Mouse (Mus musculus) megakaryocyte, embryonic 14.5 days (primary cell): ENCODE data around the gene Egr4.

Source experiments
- FLI1 ChIP-seq: IDR thresholded peaks from 2 replicates; pipeline ENCODE4 v1.6.1; 2012; ENCODE audit warnings: low read length, inconsistent platforms, mixed read lengths
- GATA1 ChIP-seq: IDR thresholded peaks from 3 replicates; pipeline ENCODE4 v1.6.1; 2012; ENCODE audit warnings: mixed read lengths, low read length, inconsistent platforms, borderline replicate concordance

- TF ChIP-seq GATA1 (no peak), FLI1 (no peak)
Observed at GRCm38 (mm10) chr6:85522825-85523224, 9.4 kb upstream of the Egr4 start.
